ENCODE assay signal across 25 mouse cellular contexts in genomic region chr2:166228356-166228755, GRCm38 (mm10).
DNase-seq lines count a peak whose midpoint lies in the region; ATAC-seq and TF ChIP-seq lines count a peak whose summit lies in the region.
"Had no signal": no experiment of that assay in that cellular context is flagged by ENCODE, and none has a peak within 500 bp of the region (broad histone marks: within the 10 kb centered on the region; RNA-seq: fewer than 3 reads in every experiment).

No protein-coding gene starts in this region.

- H3K4me2 ChIP-seq in midbrain, embryonic 15.5 days, result no peak overlapping the region
- H3K4me2 ChIP-seq: embryonic facial prominence, embryonic 13.5 days; forebrain, embryonic 12.5 days; forebrain, embryonic 15.5 days; heart, embryonic 13.5 days; hindbrain, embryonic 14.5 days had no signal

- H3K4me1 ChIP-seq in bone marrow macrophage, adult 2 months (ENCODE audit: control insufficient read depth, insufficient read depth, low read length), result peaks cover 40% of the 10 kb centered on the region
- no peaks in the 10 kb centered on the region for H3K4me1 ChIP-seq in midbrain, embryonic 15.5 days

- peak; percentile 55; the same call in 1 of the 2 replicates for ATAC-seq in granulocyte monocyte progenitor cell, adult 5-6 weeks (replicated peaks; ENCODE audit: poor library complexity, severe bottlenecking)
- peak; percentile 61 for ATAC-seq in megakaryocyte, adult 5-6 weeks (ENCODE audit: poor library complexity, severe bottlenecking)
- no peak for ATAC-seq in midbrain, embryonic 15.5 days (replicated peaks)
- no peak for ATAC-seq in cerebellum, adult (ENCODE audit: insufficient number of reproducible peaks, low FRiP score, low TSS enrichment)
- ATAC-seq: activated CD4-positive, CD25-positive, alpha-beta regulatory T cell, adult 4 months; forebrain, embryonic 15.5 days; hindbrain, postnatal 0 days; inflammation-experienced regulatory T-cells, adult 6 months had no signal

- H3K4me3 ChIP-seq in bone marrow macrophage, adult 2 months (ENCODE audit: insufficient read depth, low read length), result no peak overlapping the region
- no peak overlapping the region for H3K4me3 ChIP-seq in midbrain, embryonic 15.5 days
- H3K4me3 ChIP-seq: embryonic facial prominence, embryonic 13.5 days; erythroblast, embryonic 14.5 days; forebrain, embryonic 12.5 days; forebrain, embryonic 15.5 days; heart, adult 2 months; heart, embryonic 10.5 days; heart, embryonic 13.5 days had no signal

- H3K27me3 ChIP-seq in midbrain, embryonic 15.5 days (replicated peaks), result no peaks in the 10 kb centered on the region
- H3K27me3 ChIP-seq: embryonic facial prominence, embryonic 13.5 days; forebrain, embryonic 15.5 days; heart, embryonic 13.5 days had no signal

- no peak for TF ChIP-seq POLR2A in bone marrow macrophage, adult 2 months (IDR thresholded peaks at IDR 0.05; ENCODE audit: borderline replicate concordance, low read depth, low read length)

- no peak overlapping the region for H3K9ac ChIP-seq in midbrain, embryonic 15.5 days
- H3K9ac ChIP-seq: embryonic facial prominence, embryonic 13.5 days; forebrain, embryonic 12.5 days; forebrain, embryonic 15.5 days; heart, embryonic 13.5 days; hindbrain, embryonic 14.5 days had no signal

- DNase-seq in kidney, adult 9 months, result no peak
- DNase-seq: adrenal gland, postnatal 25 days; cerebellum, adult 11 months; cerebellum, adult 2 months; cerebellum, adult 9-11 months; cerebellum, postnatal 25 days; gastrocnemius, postnatal 25 days; heart, adult 2 months; heart, postnatal 14 days; heart, postnatal 4 days had no signal

- 0 out of 2 replicates have a peak overlapping the region, but pooled peaks have one; percentile 4 for H3K27ac ChIP-seq in bone marrow macrophage, adult 2 months (ENCODE audit: insufficient read depth, low read depth, low read length)
- H3K27ac ChIP-seq in midbrain, embryonic 15.5 days, result no peak overlapping the region
- H3K27ac ChIP-seq: embryonic facial prominence, embryonic 13.5 days; forebrain, embryonic 12.5 days; forebrain, embryonic 15.5 days; heart, adult 2 months; heart, embryonic 13.5 days; hindbrain, embryonic 14.5 days; hindbrain, postnatal 0 days had no signal

- H3K9me3 ChIP-seq in midbrain, embryonic 15.5 days, result no peaks in the 10 kb centered on the region
- H3K9me3 ChIP-seq: embryonic facial prominence, embryonic 13.5 days; forebrain, embryonic 12.5 days; forebrain, embryonic 15.5 days; heart, embryonic 10.5 days; heart, embryonic 13.5 days had no signal

- TF ChIP-seq CTCF in bone marrow macrophage, adult 2 months (IDR thresholded peaks at IDR 0.05; ENCODE audit: low read depth, low read length), result no peak

- no peaks in the 10 kb centered on the region for H3K36me3 ChIP-seq in midbrain, embryonic 15.5 days (replicated peaks)
- H3K36me3 ChIP-seq: embryonic facial prominence, embryonic 13.5 days; forebrain, embryonic 12.5 days; forebrain, embryonic 15.5 days; heart, embryonic 10.5 days; heart, embryonic 13.5 days had no signal

- WGBS in midbrain, embryonic 15.5 days, result 79% methylated on average over 6 of the region's 6 CpGs

Comparison
In these comparisons a context has a peak if more than half of its experiments do, and no peak if none do; other contexts are left out.
1. ATAC-seq: peak in granulocyte monocyte progenitor cell, adult 5-6 weeks (single experiment) and megakaryocyte, adult 5-6 weeks (single experiment); none in midbrain, embryonic 15.5 days (single experiment) and cerebellum, adult (single experiment).